Comparison of ENCODE assay signal across 8 mouse cellular contexts in genomic region chr7:37336851-37337531, GRCm38 (mm10).
DNase-seq lines count a peak whose midpoint lies in the region; ATAC-seq and TF ChIP-seq lines count a peak whose summit lies in the region.

No protein-coding gene starts in this region.

- H3K27me3 ChIP-seq in heart, adult 2 months (ENCODE audit: control insufficient read depth, insufficient read depth, low read length) = 0 out of 2 replicates have a peak, but pooled peaks cover 1% of the 10 kb centered on the region
- peaks cover 25% of the 10 kb centered on the region for H3K27me3 ChIP-seq in heart, embryonic 14.5 days (ENCODE audit: control insufficient read depth, insufficient read depth, low read length)
- no peaks in the 10 kb centered on the region for H3K27me3 ChIP-seq in neural tube, embryonic 13.5 days

- TF ChIP-seq EP300 in heart, adult 2 months (IDR thresholded peaks at IDR 0.05; ENCODE audit: insufficient read depth, low read depth, low read length) = no peak

- intact Hi-C loops in heart, adult 2 months (cut with DNase I) = no loop called here
- intact Hi-C loops in heart, postnatal 14 days (cut with DNase I) = no loop called here
- intact Hi-C loops in left cerebral cortex, postnatal 10 days (cut with DNase I) = no loop called here

- peak overlapping the region; percentile 93 for H3K4me2 ChIP-seq in heart, embryonic 14.5 days (ENCODE audit: low read length)
- peak overlapping the region; percentile 60 for H3K4me2 ChIP-seq in neural tube, embryonic 13.5 days

- peak overlapping the region; percentile 39 for H3K4me3 ChIP-seq in heart, adult 2 months
- H3K4me3 ChIP-seq in heart, embryonic 14.5 days (ENCODE audit: control insufficient read depth in 1 of 2, insufficient read depth in 1 of 2, low read depth in 1 of 2, low read length in 2 of 2) = peak overlapping the region; percentile 49 to 52
- H3K4me3 ChIP-seq in neural tube, embryonic 13.5 days = peak overlapping the region; percentile 30

- no peaks in the 10 kb centered on the region for H3K4me1 ChIP-seq in heart, adult 2 months (ENCODE audit: control insufficient read depth, insufficient read depth, low read length)
- peaks cover 0 to 12% of the 10 kb centered on the region in 2 experiments; a peak in 1 of 4 replicates for H3K4me1 ChIP-seq in heart, embryonic 14.5 days (ENCODE audit: control insufficient read depth in 2 of 2, insufficient read depth in 2 of 2, low read length in 2 of 2)
- peaks cover 48% of the 10 kb centered on the region for H3K4me1 ChIP-seq in neural tube, embryonic 13.5 days (replicated peaks)

- no peaks in the 10 kb centered on the region for H3K79me2 ChIP-seq in heart, adult 2 months (replicated peaks; ENCODE audit: control insufficient read depth, insufficient read depth, low read length)

- no peak for TF ChIP-seq POLR2A in heart, adult 2 months (IDR thresholded peaks at IDR 0.05; ENCODE audit: insufficient read depth, low read depth, low read length)

- ATAC-seq in heart, embryonic 14.5 days (ENCODE audit: insufficient number of reproducible peaks, insufficient read depth, low FRiP score, low read depth) = no peak
- ATAC-seq in neural tube, embryonic 13.5 days (ENCODE audit: low read depth) = peak; percentile 60; the same call in 1 of the 2 replicates

- H3K9ac ChIP-seq in heart, adult 2 months (ENCODE audit: low read depth, low read length) = 0 out of 2 replicates have a peak overlapping the region, but pooled peaks have one; percentile 29
- peak overlapping the region; percentile 63 for H3K9ac ChIP-seq in heart, embryonic 14.5 days (ENCODE audit: low read length)
- peak overlapping the region; percentile 70 for H3K9ac ChIP-seq in neural tube, embryonic 13.5 days

- no peaks in the 10 kb centered on the region for H3K36me3 ChIP-seq in heart, adult 2 months (ENCODE audit: control insufficient read depth, insufficient read depth, low read length)
- H3K36me3 ChIP-seq in heart, embryonic 14.5 days (ENCODE audit: control insufficient read depth, insufficient read depth, low read length) = no peaks in the 10 kb centered on the region
- H3K36me3 ChIP-seq in neural tube, embryonic 13.5 days = no peaks in the 10 kb centered on the region

- no peak overlapping the region; the same call in 1 of the 2 replicates for H3K27ac ChIP-seq in heart, adult 2 months
- no peak overlapping the region for H3K27ac ChIP-seq in heart, embryonic 14.5 days (replicated peaks in 1 of 2; ENCODE audit: control insufficient read depth in 1 of 2, insufficient read depth in 1 of 2, low read depth in 2 of 2, low read length in 2 of 2)
- peak overlapping the region; percentile 92 for H3K27ac ChIP-seq in neural tube, embryonic 13.5 days (replicated peaks)

- no peaks in the 10 kb centered on the region for H3K9me3 ChIP-seq in heart, embryonic 14.5 days (ENCODE audit: control insufficient read depth, low read length)
- no peaks in the 10 kb centered on the region for H3K9me3 ChIP-seq in neural tube, embryonic 13.5 days

- TF ChIP-seq CTCF in heart, adult 2 months (IDR thresholded peaks at IDR 0.05) = no peak

- 7% methylated on average over 28 of the region's 28 CpGs for WGBS in heart, adult 2 months
- WGBS in heart, embryonic 14.5 days = 6% methylated on average over 28 of the region's 28 CpGs
- WGBS in neural tube, embryonic 13.5 days = 2% methylated on average over 28 of the region's 28 CpGs

- peak; percentile 20 to 28 for DNase-seq in heart, adult 2 months
- DNase-seq in heart, postnatal 14 days = no peak
- DNase-seq in embryo, embryonic 11 days = peak; percentile 68
- DNase-seq in left cerebral cortex, postnatal 10 days (ENCODE audit: extremely low spot score in 1 of 2, low spot score in 2 of 2) = peak; percentile 60 to 83
- no peak for DNase-seq in urinary bladder, postnatal 36 days (ENCODE audit: low spot score in 2 of 2)
- no peak for DNase-seq in B cell, adult 2 months

Comparison
In these comparisons a context has a peak if more than half of its experiments do, and no peak if none do; other contexts are left out.
1. DNase-seq: peak in heart, adult 2 months (2 of 2), embryo, embryonic 11 days (single experiment) and left cerebral cortex, postnatal 10 days (2 of 2); none in heart, postnatal 14 days (0 of 2), urinary bladder, postnatal 36 days (0 of 2) and B cell, adult 2 months (0 of 2).
2. Peak in every context shown above with its lines, with median percentiles within 50 percentile points of each other: H3K4me3 ChIP-seq and H3K9ac ChIP-seq.